Mouse (Mus musculus) lung, adult 2 months (tissue): ENCODE results near the gene Cfap36.

Source experiments
- CTCF ChIP-seq: fragments of 200-500 bp; IDR thresholded peaks from 2 replicates; pipeline ENCODE4 v1.5.1; 2011; ENCODE audit warnings: mild to moderate bottlenecking, low read length, control low read depth; ENCODE audit not compliant: insufficient read depth
- POLR2A ChIP-seq: fragments of 200-500 bp; IDR thresholded peaks from 2 replicates; pipeline ENCODE4 v1.6.1; 2011; ENCODE audit warnings: low read depth, mild to moderate bottlenecking, control low read depth, low read length, borderline replicate concordance; ENCODE audit errors: extremely low read depth

DNA sequence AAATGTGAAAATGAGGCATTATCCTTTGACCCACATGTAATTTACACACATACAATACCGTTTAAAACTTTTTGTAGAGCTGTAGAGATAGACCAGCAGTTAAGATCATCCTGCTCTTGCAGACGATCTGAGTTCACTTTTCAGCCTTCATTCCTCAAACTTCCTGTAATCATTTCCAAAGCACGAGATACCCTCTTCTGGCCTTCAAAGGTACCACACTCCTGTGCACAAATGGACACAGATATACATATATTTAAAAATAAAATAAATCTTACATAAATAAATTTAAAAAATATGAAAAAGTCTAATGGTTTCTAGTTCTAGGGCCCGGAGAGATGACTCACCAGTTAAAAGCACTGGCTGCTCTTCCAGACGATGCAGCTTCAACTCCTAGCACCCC, 43.6 kb downstream of the Cfap36 start:
- TF ChIP-seq CTCF (no peak), POLR2A (no peak)
